Mouse (Mus musculus): Measurements from ENCODE around the gene Cacng6.

DNA sequence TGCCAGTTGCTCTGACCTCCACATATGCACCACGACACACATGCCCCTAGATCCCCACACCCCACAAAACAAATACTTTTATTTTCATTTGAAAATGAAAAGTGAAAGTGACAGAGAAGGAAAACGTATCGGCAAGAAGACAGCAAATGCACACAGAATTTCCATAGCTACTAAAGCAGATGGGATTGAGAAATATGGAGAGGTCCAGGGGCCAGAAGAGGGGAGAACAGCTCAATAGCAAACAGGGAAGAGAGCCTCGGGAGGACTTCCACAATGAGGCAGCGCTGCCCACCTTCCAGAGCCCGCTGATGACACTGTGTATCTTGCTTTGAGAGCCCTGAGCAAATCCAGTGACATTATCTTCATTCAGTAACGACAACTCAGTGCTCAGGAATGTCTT lies 1.9 kb upstream of the Cacng6 start:
- TF ChIP-seq POLR2A (IDR thresholded peaks at IDR 0.05; ENCODE audit: borderline replicate concordance, extremely low read depth, low read depth, low read length) (no peak), CTCF (IDR thresholded peaks at IDR 0.05; ENCODE audit: insufficient read depth, low read length) (no peak)
